Mouse (Mus musculus): Measurements from ENCODE around the gene Clpsl2. TPM values are rescaled to one million over a fixed set of nuclear protein-coding genes. Genes with fewer than 3 reads are reported as not detected.
A peak's percentile ranks its signal among the peaks of the same experiment; 100 is the strongest.

Gene Clpsl2
- polyA plus RNA-seq, 1 experiment from 2014 or later = not detected

DNA sequence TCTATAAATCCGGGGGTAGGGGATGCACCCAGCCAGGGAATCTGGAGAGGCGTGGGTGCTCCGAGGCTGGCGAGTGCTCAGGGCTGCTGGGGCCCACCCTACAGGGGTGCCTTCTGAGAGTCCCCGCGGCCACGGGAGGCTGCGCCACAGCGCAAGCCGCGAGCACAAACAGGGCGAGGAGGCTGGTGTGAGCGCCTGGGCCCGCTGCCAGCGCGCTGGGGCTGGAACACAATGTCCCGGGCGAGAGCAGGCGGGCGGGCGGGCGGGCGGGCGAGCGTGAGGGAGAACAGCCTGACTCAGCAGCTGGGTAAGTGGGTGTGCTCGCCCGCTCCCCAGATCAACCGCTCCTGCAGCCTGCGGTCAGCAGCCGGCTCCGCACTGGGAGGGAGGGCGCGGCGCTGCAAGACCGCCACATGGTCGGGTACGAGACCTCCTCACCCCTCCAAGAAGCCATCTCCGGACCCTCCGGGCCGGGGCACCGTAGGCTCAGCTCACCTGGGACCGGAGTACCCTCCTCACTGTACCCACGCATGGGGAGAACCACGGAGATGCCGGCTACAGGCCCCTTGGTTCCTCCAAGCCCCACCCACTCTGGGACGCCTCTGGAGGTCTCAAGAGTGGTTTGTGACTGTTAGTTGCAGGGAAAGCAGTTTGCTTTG is 31.1 kb upstream of the Clpsl2 start:
- H3K9me3 ChIP-seq (ENCODE audit: control insufficient read depth, low read length) = no peaks in the 10 kb centered on the region
- H3K4me2 ChIP-seq (ENCODE audit: low read depth, low read length, severe bottlenecking) = peak overlapping the region; percentile 94
- H3K4me3 ChIP-seq (ENCODE audit: low read depth, low read length) = peak overlapping the region; percentile 41
- WGBS = 1% methylated on average over 46 of the region's 46 CpGs
- H3K27me3 ChIP-seq (ENCODE audit: control insufficient read depth, insufficient read depth, low read length) = peaks cover 8% of the 10 kb centered on the region
- H3K9ac ChIP-seq (ENCODE audit: low read length) = peak overlapping the region; percentile 63
- ATAC-seq (replicated peaks; ENCODE audit: low FRiP score) = peak; percentile 70
- peaks cover 13% of the 10 kb centered on the region for H3K4me1 ChIP-seq (replicated peaks; ENCODE audit: control insufficient read depth, insufficient read depth, low read length)
- DNase-seq (ENCODE audit: low spot score) = peak; percentile 81
- peak overlapping the region; percentile 50; the same call in 1 of the 2 replicates for H3K27ac ChIP-seq (ENCODE audit: low read depth, low read length)
- no peaks in the 10 kb centered on the region for H3K36me3 ChIP-seq (ENCODE audit: control insufficient read depth, insufficient read depth, low read length)

DNA sequence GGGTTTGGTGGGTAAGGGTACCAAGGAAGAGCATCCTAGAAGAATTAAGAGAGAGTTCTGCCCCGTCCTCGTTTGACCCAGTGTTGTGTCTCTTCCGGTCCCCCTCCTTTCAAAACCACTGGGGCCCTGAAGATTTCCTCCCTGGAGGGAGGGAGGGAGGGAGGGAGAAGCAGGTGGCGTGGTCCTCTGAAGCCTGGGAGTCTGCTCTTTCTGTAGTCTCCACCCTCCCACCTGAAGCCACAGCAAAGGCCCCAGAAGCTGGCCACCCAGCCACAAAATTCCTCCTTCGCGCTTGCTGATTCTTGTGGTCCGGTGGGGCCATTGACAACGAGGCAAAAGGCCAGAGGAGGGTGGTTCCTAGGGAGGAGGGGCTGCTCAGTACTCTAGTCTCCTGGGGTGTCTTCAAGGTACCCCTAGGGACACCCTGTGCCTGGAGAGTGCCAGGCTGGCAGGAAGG is 30.6 kb upstream of the Clpsl2 start:
- Histone ChIP-seq H3K27ac (ENCODE audit: low read depth, low read length) (no peak overlapping the region), H3K9ac (ENCODE audit: low read length) (peak overlapping the region; percentile 63), H3K9me3 (ENCODE audit: control insufficient read depth, low read length) (no peaks in the 10 kb centered on the region), H3K4me1 (replicated peaks; ENCODE audit: control insufficient read depth, insufficient read depth, low read length) (peaks cover 13% of the 10 kb centered on the region), H3K4me3 (ENCODE audit: low read depth, low read length) (peak overlapping the region; percentile 41), H3K36me3 (ENCODE audit: control insufficient read depth, insufficient read depth, low read length) (no peaks in the 10 kb centered on the region), H3K27me3 (ENCODE audit: control insufficient read depth, insufficient read depth, low read length) (peaks cover 8% of the 10 kb centered on the region), H3K4me2 (ENCODE audit: low read depth, low read length, severe bottlenecking) (peak overlapping the region; percentile 94)
- 26% methylated on average over 8 of the region's 8 CpGs for WGBS
- no peak for ATAC-seq (replicated peaks; ENCODE audit: low FRiP score)
- DNase-seq (ENCODE audit: low spot score) = no peak

DNA sequence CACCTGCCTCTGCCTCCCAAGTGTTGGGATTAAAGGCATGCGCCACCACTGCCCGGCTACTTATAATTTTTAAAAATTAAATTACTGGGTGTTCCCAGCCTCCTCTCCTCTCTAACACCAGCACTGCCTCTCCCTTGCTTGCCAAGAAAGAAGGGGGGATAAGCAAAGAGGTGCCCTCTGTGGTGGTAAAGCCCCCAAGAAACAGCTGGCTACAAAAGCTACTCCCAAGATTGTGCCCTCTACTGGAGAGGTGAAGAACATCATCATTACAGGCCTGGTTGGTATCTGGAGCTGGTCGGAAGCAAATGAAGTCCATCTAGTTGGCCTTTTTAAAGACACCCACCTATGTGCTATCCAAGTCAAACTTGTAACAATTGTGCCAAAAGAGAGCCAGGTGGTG is 29.4 kb upstream of the Clpsl2 start:
- H3K27me3 ChIP-seq (ENCODE audit: control insufficient read depth, insufficient read depth, low read length) = peaks cover 8% of the 10 kb centered on the region
- no peak for DNase-seq (ENCODE audit: low spot score)
- no peaks in the 10 kb centered on the region for H3K36me3 ChIP-seq (ENCODE audit: control insufficient read depth, insufficient read depth, low read length)
- no peak overlapping the region for H3K9ac ChIP-seq (ENCODE audit: low read length)
- WGBS = 91% methylated on average over 3 of the region's 3 CpGs
- no peaks in the 10 kb centered on the region for H3K9me3 ChIP-seq (ENCODE audit: control insufficient read depth, low read length)
- ATAC-seq (replicated peaks; ENCODE audit: low FRiP score) = no peak
- no peak overlapping the region for H3K4me3 ChIP-seq (ENCODE audit: low read depth, low read length)
- H3K4me1 ChIP-seq (replicated peaks; ENCODE audit: control insufficient read depth, insufficient read depth, low read length) = peaks cover 13% of the 10 kb centered on the region
- no peak overlapping the region for H3K27ac ChIP-seq (ENCODE audit: low read depth, low read length)
- H3K4me2 ChIP-seq (ENCODE audit: low read depth, low read length, severe bottlenecking) = no peak overlapping the region

DNA sequence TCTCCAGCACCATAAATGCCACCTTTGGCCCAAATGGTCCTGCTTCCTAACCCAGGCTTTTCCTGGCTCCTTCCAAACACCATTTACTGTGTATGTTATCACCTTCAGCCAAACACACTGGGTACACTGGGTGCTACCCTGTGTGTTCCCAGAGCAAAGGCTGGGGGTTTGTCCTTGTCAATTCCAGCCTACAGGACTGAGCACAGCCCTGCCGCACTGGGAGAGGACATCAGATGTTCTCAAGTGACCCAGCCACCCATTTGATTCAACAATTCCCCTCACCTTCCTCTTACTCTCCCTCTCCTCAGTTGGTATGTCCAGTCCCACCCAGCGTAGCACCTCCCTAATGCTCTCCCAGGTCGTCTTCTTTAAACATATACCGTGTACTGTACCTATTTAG is 28.6 kb upstream of the Clpsl2 start:
- H3K4me1 ChIP-seq (replicated peaks; ENCODE audit: control insufficient read depth, insufficient read depth, low read length) = peaks cover 13% of the 10 kb centered on the region
- 83% methylated on average over 4 of the region's 4 CpGs for WGBS
- H3K27me3 ChIP-seq (ENCODE audit: control insufficient read depth, insufficient read depth, low read length) = peaks cover 8% of the 10 kb centered on the region

DNA sequence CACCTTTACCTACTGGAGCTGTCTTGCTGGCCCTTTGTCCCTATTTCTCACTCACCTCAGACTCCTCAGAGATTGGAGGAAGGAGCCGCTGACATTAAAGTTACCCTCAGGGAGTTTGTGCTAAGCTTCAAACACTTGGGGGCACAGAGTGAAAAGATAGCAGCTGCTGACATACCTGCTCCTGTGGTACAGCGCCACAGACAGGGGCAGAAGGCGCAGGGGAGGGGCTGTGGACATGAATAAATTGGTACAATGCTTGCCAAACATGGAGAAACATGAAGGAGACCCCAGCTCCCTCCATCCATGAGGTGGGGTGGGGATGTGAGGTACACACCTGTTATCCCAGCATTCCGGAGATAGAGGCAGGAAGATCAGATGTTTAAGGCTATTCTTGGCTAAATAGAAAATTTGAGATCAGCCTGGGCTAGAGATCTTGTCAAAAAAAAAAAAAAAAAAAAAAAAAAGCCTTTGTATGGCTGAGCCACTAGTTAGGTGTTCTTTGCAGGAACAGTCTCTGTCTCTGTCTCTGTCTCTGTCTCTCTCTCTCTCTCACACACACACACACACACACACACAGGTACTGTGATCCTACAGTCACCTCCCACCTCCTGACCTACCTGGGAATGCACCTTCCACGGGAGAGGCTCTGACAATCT is 28.0 kb upstream of the Clpsl2 start:
- no peak overlapping the region for H3K27ac ChIP-seq (ENCODE audit: low read depth, low read length)
- no peaks in the 10 kb centered on the region for H3K36me3 ChIP-seq (ENCODE audit: control insufficient read depth, insufficient read depth, low read length)
- WGBS = 64% methylated on average over 5 of the region's 5 CpGs
- no peak overlapping the region for H3K4me3 ChIP-seq (ENCODE audit: low read depth, low read length)
- H3K4me1 ChIP-seq (replicated peaks; ENCODE audit: control insufficient read depth, insufficient read depth, low read length) = peaks cover 13% of the 10 kb centered on the region
- no peak for ATAC-seq (replicated peaks; ENCODE audit: low FRiP score)
- H3K9ac ChIP-seq (ENCODE audit: low read length) = no peak overlapping the region
- H3K9me3 ChIP-seq (ENCODE audit: control insufficient read depth, low read length) = no peaks in the 10 kb centered on the region
- peaks cover 8% of the 10 kb centered on the region for H3K27me3 ChIP-seq (ENCODE audit: control insufficient read depth, insufficient read depth, low read length)
- DNase-seq (ENCODE audit: low spot score) = no peak
- no peak overlapping the region for H3K4me2 ChIP-seq (ENCODE audit: low read depth, low read length, severe bottlenecking)

More for the DNA sequence above, 28.6 kb upstream of the Clpsl2 start:
- H3K4me3 ChIP-seq (ENCODE audit: low read depth, low read length) = no peak overlapping the region
- H3K9me3 ChIP-seq (ENCODE audit: control insufficient read depth, low read length) = no peaks in the 10 kb centered on the region
- H3K36me3 ChIP-seq (ENCODE audit: control insufficient read depth, insufficient read depth, low read length) = no peaks in the 10 kb centered on the region
- H3K9ac ChIP-seq (ENCODE audit: low read length) = no peak overlapping the region
- no peak overlapping the region for H3K27ac ChIP-seq (ENCODE audit: low read depth, low read length)
- ATAC-seq (replicated peaks; ENCODE audit: low FRiP score) = no peak
- no peak overlapping the region for H3K4me2 ChIP-seq (ENCODE audit: low read depth, low read length, severe bottlenecking)
- DNase-seq (ENCODE audit: low spot score) = no peak

DNA sequence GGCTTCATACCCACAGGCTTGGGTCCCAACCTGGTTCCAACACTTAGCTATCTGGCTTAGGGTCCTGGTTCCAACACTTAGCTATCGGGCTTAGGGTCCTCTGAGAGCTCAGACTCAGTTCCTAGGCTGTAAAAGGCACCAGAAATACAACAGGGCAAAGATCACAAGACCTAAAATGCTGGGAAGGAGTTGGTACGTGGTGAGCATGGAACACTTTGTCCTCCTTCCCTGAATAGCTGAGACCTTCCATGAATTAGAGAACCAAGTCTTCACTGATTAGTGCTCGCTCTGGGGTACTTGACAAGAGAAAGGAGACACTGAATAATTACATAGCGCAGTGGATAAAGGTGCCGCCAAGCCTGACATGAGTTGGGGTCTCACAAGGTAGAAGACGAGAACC is 27.3 kb upstream of the Clpsl2 start:
- DNase-seq (ENCODE audit: low spot score) (no peak), ATAC-seq (replicated peaks; ENCODE audit: low FRiP score) (no peak)
- Histone ChIP-seq H3K4me3 (ENCODE audit: low read depth, low read length) (peak overlapping the region; percentile 48), H3K4me1 (replicated peaks; ENCODE audit: control insufficient read depth, insufficient read depth, low read length) (peaks cover 13% of the 10 kb centered on the region), H3K9me3 (ENCODE audit: control insufficient read depth, low read length) (no peaks in the 10 kb centered on the region), H3K27me3 (ENCODE audit: control insufficient read depth, insufficient read depth, low read length) (peaks cover 8% of the 10 kb centered on the region), H3K9ac (ENCODE audit: low read length) (no peak overlapping the region), H3K36me3 (ENCODE audit: control insufficient read depth, insufficient read depth, low read length) (no peaks in the 10 kb centered on the region), H3K27ac (ENCODE audit: low read depth, low read length) (no peak overlapping the region), H3K4me2 (ENCODE audit: low read depth, low read length, severe bottlenecking) (peak overlapping the region; percentile 76)
- 34% methylated on average over 6 of the region's 6 CpGs for WGBS

DNA sequence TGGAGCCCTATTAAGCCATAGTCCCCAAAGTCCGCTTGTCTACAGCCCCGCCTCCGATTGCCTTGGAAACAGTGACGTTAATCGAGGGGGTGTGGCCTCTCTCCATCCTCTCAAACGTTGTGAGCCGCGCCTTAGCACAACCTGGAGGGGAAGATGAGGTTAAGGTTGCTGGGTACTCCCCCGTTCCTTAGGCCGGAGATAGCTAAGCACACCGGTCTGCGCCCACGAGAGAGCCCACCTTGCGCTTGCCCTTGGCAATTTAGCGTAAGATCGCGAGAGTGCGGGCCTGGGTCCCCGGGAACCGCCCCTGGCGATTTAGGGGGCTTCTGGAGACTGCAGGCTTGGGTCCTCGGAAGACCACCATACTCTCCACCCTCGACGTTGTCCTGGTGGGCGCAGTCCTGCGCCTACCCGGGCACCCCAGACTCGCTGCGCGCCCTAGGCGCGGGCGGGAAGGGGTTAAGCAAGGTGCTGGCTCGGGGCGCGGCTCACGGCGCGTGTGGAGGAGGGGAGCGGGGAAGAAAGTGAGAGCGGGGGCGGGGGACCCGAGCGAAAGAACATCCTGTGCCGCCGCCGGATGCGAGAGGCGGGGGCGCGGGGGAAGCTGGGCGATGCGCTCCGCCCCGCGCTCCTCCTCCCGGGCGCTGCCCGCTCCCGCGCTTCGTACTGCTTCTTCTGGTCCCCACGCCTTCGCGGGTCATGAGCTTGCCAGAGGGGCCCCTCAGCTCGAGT is 26.4 kb upstream of the Clpsl2 start:
- H3K9me3 ChIP-seq (ENCODE audit: control insufficient read depth, low read length) = no peaks in the 10 kb centered on the region
- peaks cover 8% of the 10 kb centered on the region for H3K4me1 ChIP-seq (replicated peaks; ENCODE audit: control insufficient read depth, insufficient read depth, low read length)
- peak overlapping the region; percentile 76 for H3K4me2 ChIP-seq (ENCODE audit: low read depth, low read length, severe bottlenecking)
- H3K27me3 ChIP-seq (ENCODE audit: control insufficient read depth, insufficient read depth, low read length) = peaks cover 6% of the 10 kb centered on the region
- H3K27ac ChIP-seq (ENCODE audit: low read depth, low read length) = peak overlapping the region; percentile 46
- under 1% methylated on average over 52 of the region's 66 CpGs for WGBS
- DNase-seq (ENCODE audit: low spot score) (peak; percentile 91), ATAC-seq (replicated peaks; ENCODE audit: low FRiP score) (peak; percentile 83)
- H3K36me3 ChIP-seq (ENCODE audit: control insufficient read depth, insufficient read depth, low read length) = no peaks in the 10 kb centered on the region
- peak overlapping the region; percentile 56 for H3K9ac ChIP-seq (ENCODE audit: low read length)
- peak overlapping the region; percentile 48 for H3K4me3 ChIP-seq (ENCODE audit: low read depth, low read length)

DNA sequence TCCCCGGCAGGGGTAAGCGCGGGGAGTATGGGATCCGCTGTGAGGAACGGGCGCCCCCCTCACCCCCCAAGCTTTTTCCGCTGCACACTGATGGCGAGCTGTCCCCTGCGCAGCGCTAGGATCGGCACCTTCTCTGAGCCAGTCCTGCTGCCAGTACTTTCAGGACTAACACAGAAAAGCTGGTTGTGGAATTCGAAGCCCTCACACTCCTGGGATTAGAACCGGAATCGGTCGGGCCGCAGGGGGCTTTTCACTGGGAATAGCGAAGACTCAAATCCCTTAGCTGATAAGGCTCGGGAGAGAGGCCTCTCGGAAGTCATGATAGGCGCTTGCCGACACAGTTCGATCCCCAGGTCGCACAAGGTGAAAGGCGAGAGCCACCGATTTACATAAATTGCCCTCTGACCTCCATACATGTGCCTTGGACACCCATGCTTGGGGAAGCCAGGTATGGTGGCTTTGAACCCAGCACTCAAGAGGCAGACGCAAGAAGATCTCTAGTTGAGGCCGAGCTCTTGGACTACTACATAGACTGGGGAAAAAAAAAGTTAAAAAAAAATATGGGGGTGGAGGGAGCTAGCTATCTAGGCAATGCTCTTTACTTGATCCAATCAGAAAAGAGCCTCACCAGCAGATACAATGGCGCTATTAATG is 25.7 kb upstream of the Clpsl2 start:
- peak; percentile 30; the same call in 1 of the 2 replicates for ATAC-seq (replicated peaks; ENCODE audit: low FRiP score)

More for the DNA sequence above, 25.7 kb upstream of the Clpsl2 start:
- Histone ChIP-seq H3K4me3 (ENCODE audit: low read depth, low read length) (peak overlapping the region; percentile 48), H3K9me3 (ENCODE audit: control insufficient read depth, low read length) (no peaks in the 10 kb centered on the region), H3K36me3 (ENCODE audit: control insufficient read depth, insufficient read depth, low read length) (no peaks in the 10 kb centered on the region), H3K27me3 (ENCODE audit: control insufficient read depth, insufficient read depth, low read length) (peaks cover 6% of the 10 kb centered on the region), H3K4me1 (replicated peaks; ENCODE audit: control insufficient read depth, insufficient read depth, low read length) (peaks cover 3% of the 10 kb centered on the region; the same call in 1 of the 2 replicates), H3K9ac (ENCODE audit: low read length) (peak overlapping the region; percentile 56), H3K27ac (ENCODE audit: low read depth, low read length) (no peak overlapping the region), H3K4me2 (ENCODE audit: low read depth, low read length, severe bottlenecking) (peak overlapping the region; percentile 76)
- DNase-seq (ENCODE audit: low spot score) = no peak
- 5% methylated on average over 28 of the region's 28 CpGs for WGBS

Measured in forebrain, embryonic 11.5 days (tissue).